Mouse (Mus musculus): ENCODE results near the gene Dab1.

Dab1 gene

GRCm38 (mm10) chr4:103841126-103841525, 222.0 kb downstream of the Dab1 start:
- DNase-seq, result no peak

- DNase-seq, result no peak
These were observed 225.5 kb downstream of the Dab1 start for GRCm38 (mm10) chr4:103844635-103845034.

GRCm38 (mm10) chr4:103857173-103857572, 238.0 kb downstream of the Dab1 start:
- DNase-seq, result no peak

- DNase-seq, result no peak
These were observed 256.4 kb downstream of the Dab1 start for GRCm38 (mm10) chr4:103875564-103875963.

GRCm38 (mm10) chr4:103878841-103879240, 259.7 kb downstream of the Dab1 start:
- no peak for DNase-seq

- DNase-seq, result peak; percentile 50
These were observed 262.5 kb downstream of the Dab1 start for GRCm38 (mm10) chr4:103881641-103882040.

GRCm38 (mm10) chr4:103888086-103888485, 268.9 kb downstream of the Dab1 start:
- DNase-seq, result no peak

- DNase-seq, result no peak
These were observed 270.0 kb downstream of the Dab1 start for GRCm38 (mm10) chr4:103889110-103889509.

GRCm38 (mm10) chr4:103896806-103897205, 277.6 kb downstream of the Dab1 start:
- no peak for DNase-seq

GRCm38 (mm10) chr4:103897702-103898101, 278.5 kb downstream of the Dab1 start:
- no peak for DNase-seq

GRCm38 (mm10) chr4:103911441-103911840, 292.3 kb downstream of the Dab1 start:
- no peak for DNase-seq

GRCm38 (mm10) chr4:103912071-103912470, 292.9 kb downstream of the Dab1 start:
- DNase-seq, result no peak

GRCm38 (mm10) chr4:103922431-103922931, 303.3 kb downstream of the Dab1 start:
- peak; percentile 10 for DNase-seq

- no peak for DNase-seq
These were observed 307.5 kb downstream of the Dab1 start for GRCm38 (mm10) chr4:103926682-103927081.

GRCm38 (mm10) chr4:103929631-103930030, 310.5 kb downstream of the Dab1 start:
- no peak for DNase-seq

GRCm38 (mm10) chr4:103934364-103934763, 315.2 kb downstream of the Dab1 start:
- no peak for DNase-seq

- DNase-seq, result no peak
These were observed 329.1 kb downstream of the Dab1 start for GRCm38 (mm10) chr4:103948255-103948654.

- DNase-seq, result no peak
These were observed 334.6 kb downstream of the Dab1 start for GRCm38 (mm10) chr4:103953652-103954220.

- DNase-seq, result no peak
These were observed 342.2 kb downstream of the Dab1 start for GRCm38 (mm10) chr4:103961134-103962049.

GRCm38 (mm10) chr4:103969906-103970305, 350.7 kb downstream of the Dab1 start:
- DNase-seq, result no peak

- DNase-seq, result no peak
These were observed 355.4 kb downstream of the Dab1 start for GRCm38 (mm10) chr4:103974536-103974935.

GRCm38 (mm10) chr4:103974946-103975345, 355.8 kb downstream of the Dab1 start:
- no peak for DNase-seq

- DNase-seq, result no peak
These were observed 374.7 kb downstream of the Dab1 start for GRCm38 (mm10) chr4:103993884-103994283.

GRCm38 (mm10) chr4:103994406-103994805, 375.2 kb downstream of the Dab1 start:
- no peak for DNase-seq

All from cerebellum, adult 11 months (tissue).